Mouse (Mus musculus): ENCODE data around the gene Zfp322a.

DNA sequence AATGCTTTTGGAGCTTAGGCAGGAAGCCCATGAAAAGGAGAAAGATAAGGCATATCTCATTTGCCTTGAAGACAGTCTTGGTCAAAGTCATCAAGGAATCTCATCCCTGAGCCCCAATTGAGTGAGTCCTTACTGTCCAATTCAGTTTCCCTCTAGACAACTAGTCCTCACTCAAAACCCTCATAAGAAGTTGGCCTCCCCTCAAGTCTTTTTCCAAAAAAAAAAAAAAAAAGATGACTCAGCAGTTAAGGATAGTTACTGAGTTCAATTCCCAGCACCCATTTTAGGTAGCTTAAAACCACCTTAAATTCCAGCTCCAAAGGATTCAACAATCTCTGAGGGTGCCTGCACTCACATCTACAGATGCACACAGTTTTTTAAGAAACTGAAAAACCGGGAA is 14.1 kb upstream of the Zfp322a start:
- no peak for TF ChIP-seq CTCF (IDR thresholded peaks at IDR 0.05; ENCODE audit: control insufficient read depth, insufficient read depth, low read length)
- no peak for TF ChIP-seq POLR2A (IDR thresholded peaks at IDR 0.05; ENCODE audit: borderline replicate concordance, control insufficient read depth, low read depth, low read length)

All from bone marrow, adult 2 months (tissue).